Mouse (Mus musculus): ENCODE results near the gene Zfp786.

The Zfp786 gene

GRCm38 (mm10) chr6:47780576-47781013, 50.1 kb downstream of the Zfp786 start:
- DNase-seq = peak; percentile 85

- DNase-seq = peak; percentile 90
Observed at GRCm38 (mm10) chr6:47771760-47772159, 58.9 kb downstream of the Zfp786 start.

- peak; percentile 85 for DNase-seq
Observed at GRCm38 (mm10) chr6:47771113-47771512, 59.6 kb downstream of the Zfp786 start.

- peak; percentile 89 for DNase-seq
Observed at GRCm38 (mm10) chr6:47769861-47770260, 60.8 kb downstream of the Zfp786 start.

Data from heart, adult 11 months (tissue).